Mouse (Mus musculus): Measurements from ENCODE around the gene Cfap70. TPM values are rescaled to one million over a fixed set of nuclear protein-coding genes. Genes with fewer than 3 reads are reported as not detected.

Cfap70 gene
- polyA plus RNA-seq, 1 experiment from 2014 or later: 0.39 TPM

GRCm38 (mm10) chr14:20458378-20458777, 6.4 kb upstream of the Cfap70 start:
- no peak for DNase-seq (ENCODE audit: low spot score)
- Histone ChIP-seq H3K27ac (no peak overlapping the region), H3K27me3 (ENCODE audit: insufficient read depth, poor library complexity, severe bottlenecking) (no peaks in the 10 kb centered on the region), H3K9me3 (no peaks in the 10 kb centered on the region), H3K4me1 (no peaks in the 10 kb centered on the region), H3K4me3 (no peak overlapping the region), H3K36me3 (peaks cover 62% of the 10 kb centered on the region)
- 92% methylated on average over 9 of the region's 9 CpGs for WGBS

GRCm38 (mm10) chr14:20452929-20453328, 903 bp upstream of the Cfap70 start:
- Histone ChIP-seq H3K27me3 (ENCODE audit: insufficient read depth, poor library complexity, severe bottlenecking) (no peaks in the 10 kb centered on the region), H3K9me3 (no peaks in the 10 kb centered on the region), H3K4me3 (no peak overlapping the region), H3K36me3 (peaks cover 18% of the 10 kb centered on the region), H3K4me1 (peaks cover 7% of the 10 kb centered on the region; the same call in 1 of the 2 replicates), H3K27ac (no peak overlapping the region)
- DNase-seq (ENCODE audit: low spot score): no peak
- WGBS: 86% methylated on average over 5 of the region's 5 CpGs

GRCm38 (mm10) chr14:20451302-20451701, 724 bp downstream of the Cfap70 start:
- H3K27ac ChIP-seq: no peak overlapping the region
- no peaks in the 10 kb centered on the region for H3K27me3 ChIP-seq (ENCODE audit: insufficient read depth, poor library complexity, severe bottlenecking)
- WGBS: 16% methylated on average over 2 of the region's 2 CpGs

DNA sequence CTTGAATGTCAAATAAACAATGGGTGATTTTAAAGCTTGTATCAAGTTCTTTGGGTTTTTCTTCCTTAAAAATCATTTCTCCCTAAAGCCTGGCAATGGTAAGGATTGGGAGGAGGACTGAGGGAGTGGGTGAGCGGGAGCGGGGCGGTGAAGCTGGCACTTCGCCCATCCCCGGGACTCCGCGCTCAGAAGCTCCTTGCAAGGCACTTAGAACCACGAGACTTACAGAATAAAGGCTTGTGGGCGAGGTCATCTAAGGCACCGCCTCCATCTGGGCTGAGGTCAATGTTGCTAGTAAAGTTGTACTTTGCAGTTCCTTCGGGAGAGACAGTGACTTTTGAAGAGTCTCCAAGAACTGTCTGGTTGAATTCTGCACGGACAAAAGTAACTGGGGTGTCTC, 4.8 kb downstream of the Cfap70 start:
- Histone ChIP-seq H3K36me3 (no peaks in the 10 kb centered on the region), H3K4me1 (peaks cover 7% of the 10 kb centered on the region; the same call in 1 of the 2 replicates), H3K27ac (no peak overlapping the region), H3K27me3 (ENCODE audit: insufficient read depth, poor library complexity, severe bottlenecking) (no peaks in the 10 kb centered on the region), H3K4me3 (no peak overlapping the region), H3K9me3 (no peaks in the 10 kb centered on the region)
- 56% methylated on average over 12 of the region's 12 CpGs for WGBS
- no peak for DNase-seq (ENCODE audit: low spot score)

More at GRCm38 (mm10) chr14:20451302-20451701, 724 bp downstream of the Cfap70 start:
- DNase-seq (ENCODE audit: low spot score): no peak
- Histone ChIP-seq H3K4me3 (peak overlapping the region; percentile 57), H3K4me1 (peaks cover 7% of the 10 kb centered on the region; the same call in 1 of the 2 replicates), H3K9me3 (no peaks in the 10 kb centered on the region), H3K36me3 (peaks cover 11% of the 10 kb centered on the region)

GRCm38 (mm10) chr14:20442252-20442651, 9.8 kb downstream of the Cfap70 start:
- no peak overlapping the region for H3K27ac ChIP-seq
- H3K4me1 ChIP-seq: no peaks in the 10 kb centered on the region
- no peaks in the 10 kb centered on the region for H3K27me3 ChIP-seq (ENCODE audit: insufficient read depth, poor library complexity, severe bottlenecking)
- H3K4me3 ChIP-seq: 0 out of 2 replicates have a peak overlapping the region, but pooled peaks have one; percentile 22
- 49% methylated on average over 17 of the region's 17 CpGs for WGBS
- no peaks in the 10 kb centered on the region for H3K36me3 ChIP-seq
- H3K9me3 ChIP-seq: no peaks in the 10 kb centered on the region
- DNase-seq (ENCODE audit: low spot score): no peak

GRCm38 (mm10) chr14:20436976-20437375, 15.1 kb downstream of the Cfap70 start:
- no peak overlapping the region for H3K4me3 ChIP-seq
- H3K27me3 ChIP-seq (ENCODE audit: insufficient read depth, poor library complexity, severe bottlenecking): no peaks in the 10 kb centered on the region
- no peaks in the 10 kb centered on the region for H3K9me3 ChIP-seq
- WGBS: 67% methylated on average over 6 of the region's 6 CpGs
- H3K27ac ChIP-seq: no peak overlapping the region
- DNase-seq (ENCODE audit: low spot score): no peak
- H3K36me3 ChIP-seq: no peaks in the 10 kb centered on the region
- H3K4me1 ChIP-seq: no peaks in the 10 kb centered on the region

- WGBS: 85% methylated on average over 4 of the region's 4 CpGs
- DNase-seq (ENCODE audit: low spot score): no peak
- Histone ChIP-seq H3K9me3 (no peaks in the 10 kb centered on the region), H3K4me3 (no peak overlapping the region), H3K36me3 (no peaks in the 10 kb centered on the region), H3K4me1 (no peaks in the 10 kb centered on the region), H3K27me3 (ENCODE audit: insufficient read depth, poor library complexity, severe bottlenecking) (no peaks in the 10 kb centered on the region), H3K27ac (no peak overlapping the region)
Measured at GRCm38 (mm10) chr14:20432420-20432819, 19.6 kb downstream of the Cfap70 start.

DNA sequence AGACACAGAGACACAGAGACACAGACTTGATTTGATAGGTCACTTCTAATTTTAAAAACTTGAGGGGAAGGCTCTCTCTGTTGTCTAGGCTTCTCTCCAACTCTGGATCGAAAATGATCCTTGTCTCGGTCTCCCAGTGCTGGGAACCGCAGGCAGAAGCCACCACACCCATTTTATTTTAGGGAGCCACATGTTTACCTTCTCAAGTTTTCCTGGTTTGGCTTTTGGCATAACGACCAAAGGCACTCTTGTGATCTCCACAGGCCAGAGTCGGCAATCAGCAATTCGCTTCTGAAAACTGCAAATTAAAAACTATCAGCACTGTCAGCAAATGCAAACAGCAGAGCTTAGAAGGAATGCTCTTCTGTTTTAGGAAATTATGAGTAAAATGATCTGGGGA, 20.3 kb downstream of the Cfap70 start:
- H3K27me3 ChIP-seq (ENCODE audit: insufficient read depth, poor library complexity, severe bottlenecking): no peaks in the 10 kb centered on the region
- no peak overlapping the region for H3K27ac ChIP-seq
- no peaks in the 10 kb centered on the region for H3K36me3 ChIP-seq
- no peaks in the 10 kb centered on the region for H3K4me1 ChIP-seq
- 80% methylated on average over 6 of the region's 6 CpGs for WGBS
- no peaks in the 10 kb centered on the region for H3K9me3 ChIP-seq
- no peak for DNase-seq (ENCODE audit: low spot score)
- no peak overlapping the region for H3K4me3 ChIP-seq

- H3K4me3 ChIP-seq: no peak overlapping the region
- no peak for DNase-seq (ENCODE audit: low spot score)
- 48% methylated on average over 1 of the region's 1 CpGs for WGBS
- H3K4me1 ChIP-seq: no peaks in the 10 kb centered on the region
- no peaks in the 10 kb centered on the region for H3K9me3 ChIP-seq
- no peak overlapping the region for H3K27ac ChIP-seq
- no peaks in the 10 kb centered on the region for H3K36me3 ChIP-seq
- no peaks in the 10 kb centered on the region for H3K27me3 ChIP-seq (ENCODE audit: insufficient read depth, poor library complexity, severe bottlenecking)
Measured at GRCm38 (mm10) chr14:20429833-20430232, 22.2 kb downstream of the Cfap70 start.

GRCm38 (mm10) chr14:20428593-20428992, 23.4 kb downstream of the Cfap70 start:
- Histone ChIP-seq H3K27ac (no peak overlapping the region), H3K36me3 (no peaks in the 10 kb centered on the region), H3K4me3 (no peak overlapping the region), H3K4me1 (no peaks in the 10 kb centered on the region), H3K27me3 (ENCODE audit: insufficient read depth, poor library complexity, severe bottlenecking) (no peaks in the 10 kb centered on the region), H3K9me3 (no peaks in the 10 kb centered on the region)
- DNase-seq (ENCODE audit: low spot score): no peak
- 28% methylated on average over 1 of the region's 1 CpGs for WGBS

DNA sequence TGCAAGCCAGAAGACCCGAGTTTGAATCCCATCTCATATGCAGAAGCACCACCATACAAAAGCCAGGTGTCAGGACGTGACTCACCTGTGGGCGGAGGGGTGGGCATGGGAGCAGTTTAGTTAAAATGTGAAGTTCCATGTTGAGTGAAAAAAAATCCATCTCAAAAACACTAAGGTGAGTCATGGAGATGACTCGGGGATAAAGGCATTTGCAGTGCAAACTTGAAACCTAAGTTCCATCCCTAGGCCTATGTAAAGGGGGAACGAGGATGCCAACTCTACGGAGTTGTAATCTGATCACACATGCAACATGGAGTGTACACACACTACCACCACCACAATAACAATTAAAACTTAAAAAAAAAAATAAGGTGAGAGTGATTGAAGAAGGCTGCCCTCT, 29.0 kb downstream of the Cfap70 start:
- Histone ChIP-seq H3K27ac (no peak overlapping the region), H3K9me3 (no peaks in the 10 kb centered on the region), H3K36me3 (no peaks in the 10 kb centered on the region), H3K4me1 (no peaks in the 10 kb centered on the region), H3K27me3 (ENCODE audit: insufficient read depth, poor library complexity, severe bottlenecking) (no peaks in the 10 kb centered on the region), H3K4me3 (no peak overlapping the region)
- DNase-seq (ENCODE audit: low spot score): no peak
- 79% methylated on average over 6 of the region's 6 CpGs for WGBS

DNA sequence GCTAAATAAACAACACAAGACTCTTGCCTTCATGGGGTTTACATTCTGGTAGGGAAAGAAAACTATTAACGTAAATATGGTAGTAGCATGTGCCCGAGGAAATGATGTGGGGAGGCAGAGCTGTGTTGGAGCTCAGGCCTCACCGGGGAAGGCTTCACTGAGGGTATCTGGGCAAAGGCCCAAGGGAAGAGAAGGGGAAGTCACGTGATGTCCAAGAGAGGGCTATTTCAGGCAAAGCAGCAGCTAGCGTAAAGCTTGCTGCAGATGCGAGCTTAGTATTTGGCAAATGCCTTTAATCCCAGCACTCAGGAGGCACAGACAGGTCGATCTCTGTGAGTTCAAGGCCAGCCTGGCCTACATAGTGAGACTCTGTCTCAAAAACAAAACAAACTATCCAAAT, 29.8 kb downstream of the Cfap70 start:
- Histone ChIP-seq H3K27me3 (ENCODE audit: insufficient read depth, poor library complexity, severe bottlenecking) (no peaks in the 10 kb centered on the region), H3K4me1 (no peaks in the 10 kb centered on the region), H3K9me3 (no peaks in the 10 kb centered on the region), H3K27ac (no peak overlapping the region), H3K4me3 (no peak overlapping the region), H3K36me3 (no peaks in the 10 kb centered on the region)
- WGBS: 63% methylated on average over 7 of the region's 7 CpGs
- DNase-seq (ENCODE audit: low spot score): no peak

GRCm38 (mm10) chr14:20400071-20400470, 52.0 kb downstream of the Cfap70 start:
- Histone ChIP-seq H3K4me3 (no peak overlapping the region), H3K27ac (no peak overlapping the region), H3K36me3 (no peaks in the 10 kb centered on the region), H3K9me3 (no peaks in the 10 kb centered on the region), H3K4me1 (no peaks in the 10 kb centered on the region), H3K27me3 (ENCODE audit: insufficient read depth, poor library complexity, severe bottlenecking) (no peaks in the 10 kb centered on the region)
- no peak for DNase-seq (ENCODE audit: low spot score)
- WGBS: 33% methylated on average over 1 of the region's 1 CpGs

GRCm38 (mm10) chr14:20398864-20399263, 53.2 kb downstream of the Cfap70 start:
- Histone ChIP-seq H3K36me3 (no peaks in the 10 kb centered on the region), H3K4me1 (peaks cover 4% of the 10 kb centered on the region; the same call in 1 of the 2 replicates), H3K27me3 (ENCODE audit: insufficient read depth, poor library complexity, severe bottlenecking) (no peaks in the 10 kb centered on the region), H3K27ac (no peak overlapping the region), H3K9me3 (no peaks in the 10 kb centered on the region), H3K4me3 (no peak overlapping the region)
- 48% methylated on average over 4 of the region's 4 CpGs for WGBS
- no peak for DNase-seq (ENCODE audit: low spot score)
